Mouse (Mus musculus): ENCODE results near the gene Ppp1r12b. TPM values are rescaled to one million over a fixed set of nuclear protein-coding genes. Genes with fewer than 3 reads are reported as not detected.

Gene Ppp1r12b
- polyA plus RNA-seq, 1 experiment: 8.9 TPM

DNA sequence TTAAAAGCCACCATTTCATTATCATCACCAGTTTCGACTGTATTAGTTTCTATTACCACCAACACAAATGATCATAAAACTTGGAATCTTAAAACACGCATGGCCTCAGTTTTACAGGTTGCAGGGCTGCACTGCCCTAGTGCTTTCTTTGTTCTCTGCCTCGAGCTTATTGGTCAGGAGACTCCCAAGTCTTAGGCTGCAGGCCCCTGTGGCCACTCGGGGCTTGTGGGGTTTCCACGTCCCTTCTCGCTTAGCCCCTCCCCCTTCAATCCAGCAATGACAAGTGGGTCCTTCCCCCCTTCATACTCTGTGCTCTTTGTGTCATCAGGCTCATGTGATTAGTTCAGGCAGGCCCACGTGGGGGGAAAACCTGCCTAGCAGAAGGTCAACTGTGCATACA, 167.6 kb downstream of the Ppp1r12b start:
- Histone ChIP-seq H3K36me3 (ENCODE audit: control insufficient read depth, insufficient read depth, low read length, poor library complexity, severe bottlenecking) (no peaks in the 10 kb centered on the region), H3K9me3 (replicated peaks; ENCODE audit: control insufficient read depth, insufficient read depth, low read length, poor library complexity, severe bottlenecking) (no peaks in the 10 kb centered on the region), H3K4me1 (ENCODE audit: control insufficient read depth, insufficient read depth, low read length) (no peaks in the 10 kb centered on the region), H3K27ac (ENCODE audit: insufficient read depth, low read length) (no peak overlapping the region), H3K27me3 (ENCODE audit: control insufficient read depth, insufficient read depth, low read length, poor library complexity, severe bottlenecking) (no peaks in the 10 kb centered on the region), H3K9ac (ENCODE audit: low read depth, poor library complexity, severe bottlenecking) (no peak overlapping the region), H3K4me3 (ENCODE audit: low read depth, low read length) (no peak overlapping the region)
- no peak for TF ChIP-seq EP300 (IDR thresholded peaks at IDR 0.05; ENCODE audit: insufficient read depth, low read depth, low read length)
- TF ChIP-seq CTCF (IDR thresholded peaks at IDR 0.05; ENCODE audit: low read depth, low read length): no peak
- no peak for TF ChIP-seq POLR2A (IDR thresholded peaks at IDR 0.05; ENCODE audit: insufficient read depth, low read length)

DNA sequence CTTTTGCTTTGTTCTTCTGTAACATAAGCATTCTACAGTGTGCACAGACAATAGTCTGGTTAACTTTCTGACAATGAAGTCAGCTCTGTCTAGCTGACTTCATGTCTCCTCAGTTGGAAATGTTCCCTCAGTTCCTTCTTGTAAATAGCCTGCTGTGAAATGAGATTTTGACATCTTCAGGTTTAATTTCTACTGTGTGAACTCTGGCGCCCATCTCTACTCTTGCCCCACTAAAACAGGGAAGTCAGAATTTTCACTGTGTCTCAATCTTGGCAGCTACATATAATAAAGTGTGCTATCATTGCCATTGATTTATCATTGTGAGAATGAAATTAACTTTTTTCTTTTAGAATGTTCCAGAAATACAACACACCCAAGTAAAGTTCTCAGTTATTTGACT, 170.8 kb downstream of the Ppp1r12b start:
- no peaks in the 10 kb centered on the region for H3K4me1 ChIP-seq (ENCODE audit: control insufficient read depth, insufficient read depth, low read length)
- H3K9ac ChIP-seq (ENCODE audit: low read depth, poor library complexity, severe bottlenecking): no peak overlapping the region
- no peak overlapping the region for H3K27ac ChIP-seq (ENCODE audit: insufficient read depth, low read length)
- H3K36me3 ChIP-seq (ENCODE audit: control insufficient read depth, insufficient read depth, low read length, poor library complexity, severe bottlenecking): no peaks in the 10 kb centered on the region
- TF ChIP-seq POLR2A (IDR thresholded peaks at IDR 0.05; ENCODE audit: insufficient read depth, low read length) (no peak), EP300 (IDR thresholded peaks at IDR 0.05; ENCODE audit: insufficient read depth, low read depth, low read length) (no peak), CTCF (IDR thresholded peaks at IDR 0.05; ENCODE audit: low read depth, low read length) (no peak)
- no peak overlapping the region for H3K4me3 ChIP-seq (ENCODE audit: low read depth, low read length)
- no peaks in the 10 kb centered on the region for H3K27me3 ChIP-seq (ENCODE audit: control insufficient read depth, insufficient read depth, low read length, poor library complexity, severe bottlenecking)
- H3K9me3 ChIP-seq (replicated peaks; ENCODE audit: control insufficient read depth, insufficient read depth, low read length, poor library complexity, severe bottlenecking): no peaks in the 10 kb centered on the region

DNA sequence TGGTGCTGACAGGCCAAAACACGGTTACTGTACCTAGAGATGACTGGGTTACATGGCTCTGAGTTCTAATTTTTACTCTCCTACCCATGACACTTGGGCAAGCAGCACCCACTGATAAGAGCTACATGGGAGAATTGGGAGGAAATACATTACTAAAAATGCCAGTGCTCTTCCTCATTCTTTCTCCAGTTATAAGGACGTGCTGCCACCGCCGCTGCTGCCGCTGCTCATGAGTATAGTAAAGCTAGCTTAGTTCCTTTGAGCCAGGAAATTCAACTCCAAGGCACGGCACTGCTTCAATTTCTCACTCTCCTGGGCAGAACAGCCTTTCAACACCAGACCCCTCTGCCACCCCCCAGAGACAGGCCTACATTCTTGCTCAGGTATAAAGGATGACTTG, 171.3 kb downstream of the Ppp1r12b start:
- no peak overlapping the region for H3K4me3 ChIP-seq (ENCODE audit: low read depth, low read length)
- TF ChIP-seq POLR2A (IDR thresholded peaks at IDR 0.05; ENCODE audit: insufficient read depth, low read length): no peak
- no peak for TF ChIP-seq CTCF (IDR thresholded peaks at IDR 0.05; ENCODE audit: low read depth, low read length)
- no peak for TF ChIP-seq EP300 (IDR thresholded peaks at IDR 0.05; ENCODE audit: insufficient read depth, low read depth, low read length)

DNA sequence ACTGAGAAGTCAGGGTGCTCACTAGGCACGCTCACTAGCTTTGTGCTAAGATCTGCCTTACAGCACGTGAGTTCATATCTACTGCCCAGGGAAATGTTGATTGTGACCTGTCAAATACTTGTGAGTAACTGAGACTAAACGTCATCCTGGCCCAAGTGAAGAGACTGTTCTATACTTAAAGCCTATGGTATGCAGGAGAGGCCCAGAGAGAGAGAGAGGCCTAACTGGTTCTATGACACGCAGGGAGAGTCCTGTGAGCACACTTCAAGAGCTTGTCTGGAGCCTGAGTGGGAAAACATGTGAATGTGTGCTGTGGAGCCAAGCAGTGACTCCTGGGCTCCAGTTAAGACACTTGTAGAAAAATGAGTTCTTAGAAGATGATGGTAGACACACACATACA, 171.8 kb downstream of the Ppp1r12b start:
- H3K27ac ChIP-seq (ENCODE audit: insufficient read depth, low read length): no peak overlapping the region
- H3K36me3 ChIP-seq (ENCODE audit: control insufficient read depth, insufficient read depth, low read length, poor library complexity, severe bottlenecking): no peaks in the 10 kb centered on the region
- no peak overlapping the region for H3K4me3 ChIP-seq (ENCODE audit: low read depth, low read length)
- H3K9ac ChIP-seq (ENCODE audit: low read depth, poor library complexity, severe bottlenecking): no peak overlapping the region
- no peaks in the 10 kb centered on the region for H3K9me3 ChIP-seq (replicated peaks; ENCODE audit: control insufficient read depth, insufficient read depth, low read length, poor library complexity, severe bottlenecking)
- H3K4me1 ChIP-seq (ENCODE audit: control insufficient read depth, insufficient read depth, low read length): no peaks in the 10 kb centered on the region
- TF ChIP-seq EP300 (IDR thresholded peaks at IDR 0.05; ENCODE audit: insufficient read depth, low read depth, low read length): no peak
- no peaks in the 10 kb centered on the region for H3K27me3 ChIP-seq (ENCODE audit: control insufficient read depth, insufficient read depth, low read length, poor library complexity, severe bottlenecking)

More for the DNA sequence above, 171.3 kb downstream of the Ppp1r12b start:
- Histone ChIP-seq H3K27me3 (ENCODE audit: control insufficient read depth, insufficient read depth, low read length, poor library complexity, severe bottlenecking) (no peaks in the 10 kb centered on the region), H3K9me3 (replicated peaks; ENCODE audit: control insufficient read depth, insufficient read depth, low read length, poor library complexity, severe bottlenecking) (no peaks in the 10 kb centered on the region), H3K36me3 (ENCODE audit: control insufficient read depth, insufficient read depth, low read length, poor library complexity, severe bottlenecking) (no peaks in the 10 kb centered on the region), H3K9ac (ENCODE audit: low read depth, poor library complexity, severe bottlenecking) (no peak overlapping the region), H3K4me1 (ENCODE audit: control insufficient read depth, insufficient read depth, low read length) (no peaks in the 10 kb centered on the region), H3K27ac (ENCODE audit: insufficient read depth, low read length) (no peak overlapping the region)

DNA sequence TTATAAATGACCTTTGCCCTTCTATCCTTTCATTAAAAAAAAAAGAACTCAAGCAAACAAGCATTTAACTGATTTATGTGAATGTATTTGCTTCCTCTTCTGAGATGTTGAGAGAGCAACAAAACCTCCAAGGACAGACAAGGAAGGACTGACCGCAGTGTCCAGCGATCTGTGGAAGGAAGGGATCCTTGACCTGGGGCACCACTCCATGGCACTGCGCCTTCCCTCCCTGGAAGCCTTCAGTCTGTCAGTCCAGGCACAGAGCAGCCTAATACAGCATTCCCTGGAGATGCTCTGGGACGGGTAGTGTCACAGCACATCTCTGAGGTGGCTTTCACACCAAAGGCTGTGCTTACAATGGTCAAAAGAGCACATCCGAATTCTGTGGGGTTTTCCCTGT, 172.9 kb downstream of the Ppp1r12b start:
- Histone ChIP-seq H3K27me3 (ENCODE audit: control insufficient read depth, insufficient read depth, low read length, poor library complexity, severe bottlenecking) (no peaks in the 10 kb centered on the region), H3K4me3 (ENCODE audit: low read depth, low read length) (no peak overlapping the region), H3K4me1 (ENCODE audit: control insufficient read depth, insufficient read depth, low read length) (no peaks in the 10 kb centered on the region), H3K9me3 (replicated peaks; ENCODE audit: control insufficient read depth, insufficient read depth, low read length, poor library complexity, severe bottlenecking) (no peaks in the 10 kb centered on the region), H3K36me3 (ENCODE audit: control insufficient read depth, insufficient read depth, low read length, poor library complexity, severe bottlenecking) (no peaks in the 10 kb centered on the region), H3K27ac (ENCODE audit: insufficient read depth, low read length) (no peak overlapping the region), H3K9ac (ENCODE audit: low read depth, poor library complexity, severe bottlenecking) (no peak overlapping the region)
- no peak for TF ChIP-seq POLR2A (IDR thresholded peaks at IDR 0.05; ENCODE audit: insufficient read depth, low read length)
- TF ChIP-seq EP300 (IDR thresholded peaks at IDR 0.05; ENCODE audit: insufficient read depth, low read depth, low read length): no peak
- TF ChIP-seq CTCF (IDR thresholded peaks at IDR 0.05; ENCODE audit: low read depth, low read length): no peak

DNA sequence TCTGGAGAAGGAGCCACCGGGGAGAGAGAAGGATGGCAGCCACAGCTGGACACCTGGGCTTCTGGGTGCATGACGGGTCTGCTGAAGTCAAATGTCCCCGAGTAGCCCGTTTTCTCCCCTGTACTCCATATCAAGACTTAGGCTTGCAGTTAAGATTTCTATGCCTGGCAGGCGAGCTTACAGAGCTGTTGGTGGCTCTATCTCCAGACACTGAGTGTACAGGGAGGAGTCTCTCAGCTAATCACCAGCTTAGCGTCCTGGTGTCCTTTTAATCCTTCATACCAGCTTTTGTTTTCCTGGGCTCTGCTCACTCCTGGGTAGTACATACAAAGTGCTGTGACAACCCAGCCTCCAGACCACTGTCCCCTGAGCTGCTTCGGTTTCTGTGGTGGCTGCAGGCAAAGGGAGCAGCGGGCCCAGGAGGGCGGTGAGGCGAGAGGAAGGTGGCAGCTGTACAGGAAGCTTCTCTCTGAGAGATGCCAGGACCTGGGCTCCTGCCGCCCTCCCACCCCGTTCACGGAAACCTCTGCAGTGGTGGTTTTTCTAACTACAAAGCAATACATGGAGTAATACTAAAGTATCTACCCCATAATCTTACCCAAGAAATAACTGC, 177.7 kb downstream of the Ppp1r12b start:
- H3K9me3 ChIP-seq (replicated peaks; ENCODE audit: control insufficient read depth, insufficient read depth, low read length, poor library complexity, severe bottlenecking): no peaks in the 10 kb centered on the region
- no peaks in the 10 kb centered on the region for H3K36me3 ChIP-seq (ENCODE audit: control insufficient read depth, insufficient read depth, low read length, poor library complexity, severe bottlenecking)
- H3K4me3 ChIP-seq (ENCODE audit: low read depth, low read length): no peak overlapping the region
- no peaks in the 10 kb centered on the region for H3K27me3 ChIP-seq (ENCODE audit: control insufficient read depth, insufficient read depth, low read length, poor library complexity, severe bottlenecking)
- no peak for TF ChIP-seq CTCF (IDR thresholded peaks at IDR 0.05; ENCODE audit: low read depth, low read length)
- no peak for TF ChIP-seq EP300 (IDR thresholded peaks at IDR 0.05; ENCODE audit: insufficient read depth, low read depth, low read length)
- no peak for TF ChIP-seq POLR2A (IDR thresholded peaks at IDR 0.05; ENCODE audit: insufficient read depth, low read length)
- H3K4me1 ChIP-seq (ENCODE audit: control insufficient read depth, insufficient read depth, low read length): no peaks in the 10 kb centered on the region
- H3K9ac ChIP-seq (ENCODE audit: low read depth, poor library complexity, severe bottlenecking): no peak overlapping the region
- no peak overlapping the region for H3K27ac ChIP-seq (ENCODE audit: insufficient read depth, low read length)

Data from ES-Bruce4 (cell line).